Mouse (Mus musculus) kidney, adult 2 months (tissue): ENCODE measurements at regions not wholly inside any gene's neighbourhood (a gene's known extent, or its start where the extent isn't known, plus 50 kb on each side); places are given as distances from the start of the nearest gene placed in this dataset.

Experiments used
- CTCF ChIP-seq: fragments of 200-500 bp; conservative IDR thresholded peaks from 2 replicates; pipeline ENCODE4 v1.5.1; 2011; ENCODE audit warnings: low read depth, mild to moderate bottlenecking, control low read depth, low read length, moderate library complexity, mixed read lengths; ENCODE audit not compliant: insufficient read depth, insufficient read length
- POLR2A ChIP-seq: fragments of 200-500 bp; IDR thresholded peaks from one replicate; pipeline ENCODE4 v1.6.1; 2011; ENCODE audit warnings: low read depth, low read length, control low read depth

- TF ChIP-seq CTCF (no peak), POLR2A (no peak)
These were observed 270.1 kb downstream of the 4933412E24Rik start for GRCm38 (mm10) chr15:59746290-59746689.
